Mouse (Mus musculus): ENCODE data around the gene Zgpat.

DNA sequence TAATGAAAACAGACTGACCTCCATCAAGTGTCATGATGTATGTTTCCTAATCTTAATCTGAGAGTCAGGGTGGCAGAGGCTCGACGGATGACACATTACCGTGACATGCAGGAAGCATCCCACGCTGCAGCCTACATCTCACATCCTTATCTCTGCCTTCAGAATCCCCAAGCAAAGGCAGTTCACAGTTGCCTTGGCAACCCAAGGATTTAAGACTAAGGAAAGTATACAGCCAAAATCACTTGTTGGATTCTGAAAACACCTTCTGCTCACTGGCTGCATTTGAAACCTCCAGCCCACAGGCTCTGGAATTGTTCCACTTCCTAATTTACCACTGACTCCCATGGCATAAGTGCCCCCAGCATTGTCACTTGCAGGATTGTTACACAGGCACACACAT, 55.7 kb downstream of the Zgpat start:
- no peak for TF ChIP-seq CTCF (IDR thresholded peaks at IDR 0.05; ENCODE audit: control insufficient read depth, insufficient read depth, insufficient replicate concordance, low read depth, low read length)
- TF ChIP-seq POLR2A (IDR thresholded peaks at IDR 0.05; ENCODE audit: control insufficient read depth, low read depth, low read length): no peak
